Mouse (Mus musculus) CH12.LX (cell line): ENCODE data around the gene Stx4a.

Experiments used
- CTCF ChIP-seq, 2 experiments: IDR thresholded peaks in 1 of 2; conservative IDR thresholded peaks in 1 of 2; 2 replicates each; pipeline ENCODE4 v1.5.1; 2011 to 2012; ENCODE audit warnings: low read depth in 2 of 2, low read length in 2 of 2, improper control_type of control experiment in 1 of 2, inconsistent platforms in 1 of 2, mild to moderate bottlenecking in 1 of 2, moderate library complexity in 1 of 2
- E2F4 ChIP-seq: IDR thresholded peaks from 2 replicates; pipeline ENCODE4 v1.6.1; 2011; ENCODE audit warnings: low read depth, low read length, improper control_type of control experiment; ENCODE audit not compliant: insufficient replicate concordance
- IRF4 ChIP-seq: IDR thresholded peaks from 2 replicates; pipeline ENCODE4 v1.6.1; 2014; ENCODE audit warnings: low read depth, mild to moderate bottlenecking, inconsistent platforms, low read length, improper control_type of control experiment
- MAZ ChIP-seq: IDR thresholded peaks from 2 replicates; pipeline ENCODE4 v1.6.1; 2012; ENCODE audit warnings: low read depth, mild to moderate bottlenecking, inconsistent platforms, low read length, improper control_type of control experiment, moderate library complexity
- MYC ChIP-seq: IDR thresholded peaks from 2 replicates; pipeline ENCODE4 v1.6.1; 2011; ENCODE audit warnings: low read depth, mild to moderate bottlenecking, improper control_type of control experiment, low read length
- NRF1 ChIP-seq: IDR thresholded peaks from 2 replicates; pipeline ENCODE4 v1.6.1; 2014; ENCODE audit warnings: low read depth, mild to moderate bottlenecking, inconsistent platforms, low read length, improper control_type of control experiment, moderate library complexity
- POLR2A ChIP-seq: IDR thresholded peaks from 2 replicates; pipeline ENCODE4 v1.6.1; 2011; ENCODE audit warnings: low read depth, mild to moderate bottlenecking, improper control_type of control experiment, low read length
- SIN3A ChIP-seq: IDR thresholded peaks from 2 replicates; pipeline ENCODE4 v1.6.1; 2012; ENCODE audit warnings: low read length, improper control_type of control experiment, inconsistent platforms
- ZKSCAN1 ChIP-seq: IDR thresholded peaks from 2 replicates; pipeline ENCODE4 v1.6.1; 2012; ENCODE audit warnings: low read depth, inconsistent platforms, low read length, improper control_type of control experiment, borderline replicate concordance

DNA sequence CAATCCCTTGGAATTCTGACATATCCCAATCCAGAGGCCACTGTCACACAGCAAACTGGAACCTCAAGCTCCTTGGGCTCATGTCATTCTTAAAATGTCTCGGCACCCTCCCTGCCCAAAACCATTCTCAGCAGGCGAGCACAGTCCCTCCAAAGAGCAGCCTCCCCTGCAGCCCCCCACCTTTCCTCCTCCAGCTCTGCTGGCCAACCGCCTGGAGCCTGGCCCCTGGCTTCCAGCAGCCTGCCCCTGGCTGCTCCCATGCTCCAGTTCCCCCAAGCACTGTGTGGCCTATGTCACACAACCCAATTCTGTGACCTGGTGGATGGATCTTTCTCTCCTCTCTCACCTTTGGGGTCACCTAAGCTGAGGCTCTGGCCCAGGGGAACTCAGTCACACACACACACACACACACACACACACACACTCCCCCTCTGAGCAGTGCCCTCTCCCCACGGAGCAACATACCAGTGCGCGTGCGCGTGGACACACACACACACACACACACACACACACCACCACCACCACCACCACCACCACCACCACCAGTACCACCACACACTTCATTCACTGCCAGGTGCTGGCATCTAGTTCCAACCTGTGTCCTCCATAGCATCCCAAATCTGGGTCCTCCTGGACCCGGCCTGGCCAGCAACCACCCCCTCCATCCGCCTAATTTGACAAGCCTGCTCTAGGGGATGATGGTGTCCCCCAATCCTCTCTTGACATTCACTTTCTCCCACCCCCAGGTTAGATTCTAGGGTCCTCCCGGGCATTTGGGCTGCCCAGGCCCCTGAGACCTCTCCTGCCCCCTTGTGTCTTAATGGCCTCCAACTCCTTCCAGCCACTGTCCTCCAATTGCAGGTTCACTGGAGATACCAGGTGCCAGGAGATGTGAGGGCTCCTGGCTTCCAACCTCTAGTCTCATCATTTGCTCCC lies 590 bp upstream of the Stx4a start:
- TF ChIP-seq CTCF (conservative IDR thresholded peaks at IDR 0.05 in 1 of 2, IDR thresholded peaks at IDR 0.05 in 1 of 2; ENCODE audit: low read depth in 2 of 2, low read length in 2 of 2), result no peak
- no peak for TF ChIP-seq SIN3A
- no peak for TF ChIP-seq ZKSCAN1
- TF ChIP-seq E2F4, result no peak
- TF ChIP-seq MYC, result no peak
- TF ChIP-seq NRF1, result no peak
- no peak for TF ChIP-seq MAZ
- no peak for TF ChIP-seq POLR2A
- no peak for TF ChIP-seq IRF4
